Mouse (Mus musculus): ENCODE measurements at regions not wholly inside any gene's neighbourhood (a gene's known extent, or its start where the extent isn't known, plus 50 kb on each side); places are given as distances from the start of the nearest gene placed in this dataset.

DNA sequence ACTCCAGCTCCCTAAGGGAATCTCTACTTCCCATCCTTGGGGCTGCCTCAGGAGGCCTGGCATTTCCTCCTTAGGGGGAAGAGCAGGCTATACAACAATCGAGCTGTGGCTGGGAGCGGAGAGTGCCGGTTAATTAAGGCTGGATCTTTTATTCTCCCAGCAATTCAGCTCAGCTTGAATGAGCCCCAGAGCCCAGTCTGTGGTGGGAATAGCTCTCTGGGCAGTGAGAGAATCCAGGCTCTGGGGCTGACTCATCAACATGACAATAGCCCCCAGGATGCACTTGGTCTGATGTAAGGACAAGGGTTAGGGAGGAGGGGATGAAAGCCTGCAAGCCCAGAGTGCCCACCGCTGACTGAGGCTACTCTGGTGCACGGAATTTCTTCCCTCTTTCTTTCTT, 280.2 kb upstream of the Sox9 start:
- DNase-seq, result no peak

DNA sequence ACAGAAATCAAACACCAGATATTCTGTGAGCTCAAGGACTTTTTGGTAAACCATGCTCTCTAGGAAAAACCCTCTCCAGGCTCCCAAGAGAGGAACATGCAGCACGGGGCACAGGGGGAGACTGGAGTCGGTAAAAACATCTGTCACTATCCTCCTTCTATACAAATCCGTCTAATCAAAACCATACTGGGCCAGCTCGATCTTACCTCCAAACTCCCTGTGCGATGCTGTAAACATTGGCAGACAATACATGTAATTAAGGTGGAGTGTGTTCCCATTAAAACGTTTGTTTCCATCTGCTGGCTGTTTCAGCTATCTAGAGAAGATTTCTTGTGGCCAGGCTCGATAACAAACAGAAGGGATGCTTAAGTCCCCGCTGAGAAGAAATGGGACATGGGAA, 262.9 kb upstream of the Sox9 start:
- no peak for DNase-seq

DNA sequence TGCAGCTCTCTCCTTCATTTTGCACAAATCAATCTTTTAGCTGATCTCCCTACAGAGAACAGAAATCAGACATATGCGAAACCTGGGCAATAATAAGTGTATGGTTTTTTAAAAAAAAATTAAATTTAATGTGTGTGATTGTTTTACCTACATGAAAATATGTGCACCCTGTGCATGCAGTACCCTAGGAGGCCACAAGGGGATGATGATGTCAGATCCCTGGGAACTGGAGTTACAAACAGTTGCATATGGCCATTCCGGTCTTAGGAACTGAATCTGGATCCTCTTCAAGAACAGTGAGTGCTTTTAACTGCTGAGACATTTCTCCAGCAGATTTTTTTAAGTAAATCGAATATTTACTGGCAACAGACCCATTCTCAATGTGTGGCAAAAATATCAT, 257.0 kb upstream of the Sox9 start:
- DNase-seq, result no peak

DNA sequence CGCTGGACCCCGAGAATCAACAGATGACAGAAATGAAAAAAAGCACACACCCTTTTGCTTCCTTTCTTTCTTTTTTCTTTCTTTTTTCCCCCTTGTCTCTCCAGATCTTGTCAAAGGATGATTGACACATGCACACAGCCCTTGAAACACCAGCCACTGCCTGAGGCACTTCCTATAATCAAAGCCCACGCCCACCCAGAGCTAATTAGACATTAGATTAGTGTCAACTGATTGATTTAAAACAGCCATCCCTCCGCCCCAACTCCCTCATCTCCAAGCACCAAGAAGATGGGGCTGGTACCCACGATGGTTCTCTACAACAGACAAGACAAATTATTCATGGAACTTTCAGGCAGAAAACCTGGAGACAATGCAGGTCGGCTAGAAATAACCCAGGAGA, 239.5 kb upstream of the Sox9 start:
- DNase-seq, result no peak

DNA sequence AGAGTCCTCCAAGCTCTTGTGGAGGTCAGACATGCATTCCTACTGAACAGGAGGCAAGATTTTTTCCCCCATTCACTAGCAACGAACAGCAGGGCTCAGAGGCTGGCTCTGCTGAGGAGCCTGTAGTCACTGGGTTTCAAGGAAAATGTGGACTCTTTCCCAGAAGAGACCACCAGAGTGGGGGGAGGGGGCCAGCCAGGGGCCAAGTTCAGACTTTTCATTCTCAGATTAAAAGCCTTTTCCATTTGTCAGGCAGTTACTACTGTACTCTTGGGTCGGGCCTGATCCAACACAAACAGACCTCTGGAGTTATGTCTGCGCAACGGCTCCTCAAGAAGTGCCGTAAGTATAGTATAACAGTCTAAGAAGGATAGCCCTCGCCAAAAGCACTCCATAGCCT, 238.6 kb upstream of the Sox9 start:
- DNase-seq, result no peak

DNA sequence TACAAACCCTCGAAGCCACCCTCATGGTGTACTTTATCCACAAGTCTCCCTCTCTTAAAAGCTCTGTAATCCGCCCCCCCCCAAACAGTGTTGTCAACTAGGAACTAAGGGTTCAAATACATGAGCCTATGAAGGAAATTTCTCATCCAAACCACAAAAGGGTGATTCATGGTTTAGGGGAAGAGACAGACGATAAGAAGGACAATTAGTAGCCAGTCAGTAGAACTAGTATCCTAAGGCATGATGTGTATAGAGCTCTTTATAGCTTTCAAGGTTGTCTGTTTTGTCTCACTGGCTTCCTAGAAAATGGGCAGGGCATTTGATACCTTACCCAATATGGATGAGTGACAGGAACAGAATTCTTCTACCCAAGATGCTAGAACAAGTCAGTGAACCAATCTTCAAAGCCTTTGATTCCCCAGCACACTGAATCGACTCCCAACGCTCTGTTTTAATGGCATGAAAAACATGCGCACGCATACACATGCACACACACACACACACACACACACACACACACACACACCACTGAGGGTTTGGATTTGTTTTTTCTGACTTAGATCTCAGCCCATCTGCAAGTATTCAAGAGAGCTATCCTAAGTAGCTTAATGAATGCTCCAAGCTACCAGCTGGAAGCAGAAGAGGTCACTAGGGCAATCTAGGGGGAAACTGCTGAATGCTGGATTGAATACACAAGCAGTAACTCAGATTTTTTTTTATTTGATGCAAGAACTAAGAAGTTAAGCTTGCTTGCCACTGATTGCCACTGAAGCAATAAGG, 236.6 kb upstream of the Sox9 start:
- DNase-seq, result no peak

DNA sequence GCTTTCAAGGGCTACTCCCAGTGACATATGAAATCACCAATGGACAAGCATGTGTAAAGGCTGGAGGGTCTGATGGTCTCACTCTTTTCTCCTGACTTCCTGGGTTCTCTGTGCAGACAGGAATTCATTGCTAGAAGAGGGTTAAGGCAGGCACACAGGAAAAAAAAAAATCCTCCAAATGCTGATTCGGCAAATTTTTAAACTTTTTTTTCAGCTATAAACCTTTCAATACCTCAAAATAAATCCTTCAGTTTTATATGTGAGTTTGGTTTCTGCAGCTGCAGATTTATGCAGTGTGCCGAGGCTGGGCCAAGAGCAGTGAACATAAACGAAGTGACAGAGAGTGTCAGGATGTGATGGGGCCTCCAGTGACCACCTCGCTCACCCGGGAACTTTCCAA, 235.9 kb upstream of the Sox9 start:
- no peak for DNase-seq

DNA sequence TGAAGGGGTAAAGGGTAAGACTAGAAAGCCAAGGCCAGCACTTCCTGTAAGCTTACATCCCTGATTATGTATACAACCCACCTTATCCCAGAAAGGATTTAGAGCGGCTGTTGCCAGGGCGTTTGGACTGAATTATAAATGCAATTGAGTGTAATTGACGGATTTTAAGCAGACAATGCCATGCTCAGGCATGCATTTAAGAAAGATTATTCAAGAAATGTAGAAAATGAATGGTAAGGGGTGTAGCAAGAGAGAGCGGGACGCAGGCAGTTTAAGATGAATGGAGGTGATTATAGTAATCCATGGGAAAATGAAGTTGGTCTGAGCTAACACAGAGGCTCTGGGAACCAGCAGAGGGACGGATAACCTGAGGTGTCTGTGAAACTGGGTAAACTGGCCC, 229.2 kb upstream of the Sox9 start:
- no peak for DNase-seq

DNA sequence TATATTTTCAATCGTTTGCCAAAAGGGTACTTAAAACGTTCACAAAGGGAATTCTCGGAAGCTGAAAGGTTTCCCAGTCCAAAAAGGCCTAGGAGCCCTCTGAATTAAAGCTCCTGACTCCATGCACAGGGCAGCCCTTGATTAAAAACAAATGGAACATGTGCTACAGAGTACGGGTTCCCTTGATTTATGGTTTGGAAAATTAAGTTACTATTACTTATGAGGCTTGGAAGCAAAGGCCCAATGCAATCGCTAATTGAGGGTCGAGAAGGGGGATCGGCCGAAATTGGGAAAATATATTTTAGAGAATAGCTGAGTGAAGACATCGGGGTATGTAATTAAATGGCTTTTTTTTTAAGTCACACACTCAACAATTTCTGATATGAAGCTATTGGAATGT, 219.0 kb upstream of the Sox9 start:
- no peak for DNase-seq

DNA sequence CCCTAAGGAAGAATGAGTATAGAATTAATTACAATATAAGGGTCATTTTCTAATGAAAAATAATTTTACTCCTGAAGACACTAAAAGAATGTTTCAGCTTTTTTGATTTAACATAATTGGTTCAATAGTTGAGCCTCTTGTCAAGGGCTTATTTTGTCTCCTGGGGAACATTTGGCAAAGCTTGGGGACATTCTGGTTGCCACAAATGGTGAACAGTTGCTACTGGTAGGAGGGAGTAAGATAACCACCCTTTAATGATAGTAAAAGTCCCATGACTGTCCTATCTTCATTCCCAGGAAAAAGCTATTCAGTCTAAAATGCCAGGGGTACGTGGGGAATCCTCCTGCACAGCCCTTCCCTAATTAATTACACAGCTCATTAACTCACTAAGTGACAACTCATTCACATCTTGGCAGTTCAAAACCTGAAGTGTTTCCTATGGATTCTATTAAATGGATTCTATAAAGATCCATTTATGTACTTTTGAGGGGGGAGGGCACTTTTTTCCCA, 217.3 kb upstream of the Sox9 start:
- DNase-seq, result no peak

DNA sequence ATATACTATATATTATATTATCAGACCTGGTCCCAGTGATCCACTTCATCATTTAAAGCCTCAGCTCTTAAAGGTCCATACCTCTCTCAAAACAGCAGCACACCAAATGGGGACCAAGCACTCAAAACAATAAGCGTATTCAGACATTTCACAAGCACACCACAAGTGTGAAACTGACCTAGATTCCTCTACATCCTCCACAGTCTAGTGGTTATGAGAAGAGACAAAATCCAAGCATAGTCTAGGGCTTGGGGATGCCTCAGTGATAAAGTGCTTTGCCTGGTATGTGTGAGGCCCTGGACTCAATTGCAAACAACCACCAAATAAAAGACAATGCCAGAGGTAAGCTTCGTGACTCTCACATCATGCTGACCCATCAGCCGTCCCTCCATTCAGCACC, 216.0 kb upstream of the Sox9 start:
- DNase-seq, result no peak

DNA sequence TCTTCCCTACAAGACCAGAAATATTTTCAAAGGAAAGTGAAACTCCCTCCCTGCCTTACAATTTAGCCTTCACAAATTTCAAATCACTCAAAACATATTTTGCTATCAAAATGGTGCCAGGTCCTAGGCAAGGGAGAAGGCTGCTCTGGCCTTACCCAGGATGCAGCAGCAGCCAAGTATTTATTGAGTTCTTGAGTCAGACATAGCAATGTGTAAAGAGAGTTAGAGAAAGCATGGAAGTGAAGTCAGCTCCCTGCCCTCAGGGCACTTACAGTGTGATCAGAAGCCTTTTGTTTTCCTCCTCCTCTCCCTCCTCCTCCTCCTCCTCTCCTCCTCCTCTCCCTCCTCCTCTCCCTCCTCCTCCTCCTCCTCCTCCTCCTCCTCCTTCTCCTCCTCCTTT, 194.6 kb upstream of the Sox9 start:
- DNase-seq, result no peak

DNA sequence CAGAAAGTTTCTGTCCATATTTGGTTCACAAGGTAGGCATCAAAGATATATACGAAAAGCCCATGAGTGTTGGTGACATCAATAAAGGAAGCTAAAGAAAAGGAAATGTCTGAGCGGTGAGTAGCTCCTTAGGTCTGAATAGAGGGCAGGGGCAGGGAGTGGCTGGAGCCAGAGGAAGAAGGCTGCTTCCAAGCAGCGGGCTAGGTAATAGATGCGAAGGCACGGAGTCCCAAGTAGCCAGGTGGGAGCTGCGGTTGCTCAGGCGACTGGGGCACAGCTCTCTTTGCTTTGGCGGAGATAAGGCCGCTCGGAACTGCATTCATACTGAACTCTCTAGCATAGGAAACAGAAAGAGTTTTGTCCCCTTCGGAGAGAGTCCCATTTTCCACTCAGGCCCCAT, 193.9 kb upstream of the Sox9 start:
- DNase-seq, result no peak

DNA sequence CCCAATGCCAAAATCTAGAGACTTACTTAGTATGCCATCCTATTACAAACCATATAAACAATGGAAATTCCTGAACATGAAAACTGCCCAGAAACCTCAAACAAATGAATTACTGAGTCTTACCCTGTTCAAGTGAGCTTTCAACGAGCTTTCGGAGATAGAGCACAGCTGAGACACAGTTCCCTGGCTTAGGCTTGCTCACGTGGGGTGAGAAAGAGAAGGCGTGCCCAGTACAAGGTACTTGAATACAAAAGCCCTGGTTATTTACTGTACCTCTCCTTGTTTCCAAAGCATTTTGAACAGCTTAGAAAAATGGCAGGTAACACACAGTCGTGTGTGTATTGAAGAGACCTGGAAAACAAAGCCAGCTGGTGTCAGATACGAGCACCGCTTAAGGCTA, 191.8 kb upstream of the Sox9 start:
- no peak for DNase-seq

DNA sequence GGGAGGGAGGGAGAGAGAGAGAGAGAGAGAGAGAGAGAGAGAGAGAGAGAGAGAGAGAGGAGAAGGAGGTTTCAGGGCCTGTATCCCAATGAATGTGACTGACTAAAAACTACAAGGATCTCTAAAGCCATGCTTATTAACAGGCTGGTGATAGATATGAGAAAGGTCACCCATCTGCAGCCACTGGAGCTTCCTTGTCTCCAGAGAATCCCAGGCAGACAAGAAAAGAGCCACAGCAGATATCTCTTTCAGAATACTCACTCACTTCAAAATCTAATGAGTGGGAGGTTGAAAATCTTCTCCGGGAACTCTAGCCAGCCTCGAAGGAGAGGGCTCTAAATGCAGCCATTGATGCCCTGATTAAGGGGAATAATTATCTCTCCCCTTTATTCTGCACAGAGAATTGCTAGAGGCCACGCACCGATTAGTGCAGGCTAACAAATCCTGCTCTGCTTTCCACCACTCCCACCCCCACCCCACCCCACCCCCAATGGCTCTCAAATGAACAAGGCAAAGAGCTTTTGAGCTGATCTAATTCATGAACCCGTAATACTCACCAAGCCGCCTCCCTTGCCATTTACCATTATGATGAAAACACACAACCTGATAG, 189.5 kb upstream of the Sox9 start:
- no peak for DNase-seq

DNA sequence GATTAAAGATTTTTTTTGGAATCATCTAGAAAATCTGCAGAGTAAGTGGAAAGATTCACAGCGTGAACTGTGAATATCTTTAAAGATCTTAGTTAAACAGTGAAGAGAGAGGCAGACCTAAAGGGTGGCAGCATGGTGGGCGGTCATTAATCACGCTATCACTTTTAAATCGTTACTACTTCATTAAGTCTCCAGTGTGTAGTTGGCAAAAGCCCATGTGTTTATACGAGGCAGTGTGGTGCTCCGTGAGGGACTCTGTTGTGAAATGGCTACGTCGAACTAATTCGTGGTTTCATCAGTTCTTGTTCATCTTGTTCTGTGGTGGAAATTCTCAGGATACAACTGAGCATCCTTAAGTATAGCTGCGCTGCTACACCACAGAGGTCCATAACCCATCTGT, 188.2 kb upstream of the Sox9 start:
- DNase-seq, result no peak

DNA sequence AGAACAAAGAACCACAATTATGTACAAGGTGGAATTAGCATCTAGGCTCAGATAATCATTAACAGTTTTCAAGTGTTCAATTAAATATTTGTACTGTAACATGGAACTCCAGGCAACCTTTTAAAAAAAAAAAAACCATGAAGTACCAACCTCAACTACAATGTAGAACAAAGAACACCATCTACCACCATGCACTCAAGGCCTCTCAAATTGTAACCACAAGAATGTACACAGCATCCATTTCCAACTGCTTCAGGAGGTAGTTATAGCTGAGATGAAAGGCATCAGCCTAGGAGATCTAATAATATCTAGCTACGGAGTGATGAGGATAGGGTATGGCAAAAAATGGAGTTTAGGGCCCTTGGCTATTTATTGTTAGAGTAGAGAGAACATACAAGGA, 174.7 kb upstream of the Sox9 start:
- no peak for DNase-seq

DNA sequence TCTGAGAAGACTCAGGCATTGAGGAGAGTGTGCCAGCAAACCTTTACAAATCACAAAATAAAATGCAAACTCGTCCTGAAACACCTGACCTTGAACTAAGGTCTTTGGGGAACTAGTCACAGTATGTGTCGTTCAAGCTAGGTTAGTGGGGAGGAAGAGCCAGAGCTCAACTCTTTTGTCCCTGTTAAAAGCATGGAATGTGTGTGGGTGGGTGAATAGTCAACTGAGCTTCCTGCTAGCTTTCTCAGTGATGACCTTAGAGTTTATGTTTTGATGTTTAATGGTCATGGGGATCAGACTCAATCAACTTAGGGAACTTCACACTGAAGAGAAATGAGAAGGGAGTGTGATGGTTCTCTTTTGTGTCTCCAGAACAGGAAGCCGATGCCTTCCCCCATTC, 172.7 kb upstream of the Sox9 start:
- no peak for DNase-seq

DNA sequence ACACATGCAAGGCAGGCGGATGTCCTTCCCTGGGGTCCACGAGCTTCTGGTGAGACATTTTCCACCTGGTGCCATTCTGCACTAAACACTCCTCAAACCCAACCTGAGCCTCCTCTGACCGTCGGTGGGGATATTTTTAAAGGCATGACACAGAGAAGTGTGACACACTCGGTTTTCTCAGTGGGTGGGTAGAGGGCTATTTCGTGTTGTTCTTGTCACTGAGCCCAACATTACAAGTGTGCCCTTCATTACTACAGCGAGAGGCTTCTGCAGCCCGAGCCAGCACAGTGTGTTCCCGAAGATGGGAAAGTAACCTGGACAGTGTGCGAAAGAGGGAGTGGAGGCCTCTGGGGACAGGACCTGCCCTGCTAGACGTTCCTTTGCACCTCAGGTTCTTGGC, 171.0 kb upstream of the Sox9 start:
- no peak for DNase-seq

DNA sequence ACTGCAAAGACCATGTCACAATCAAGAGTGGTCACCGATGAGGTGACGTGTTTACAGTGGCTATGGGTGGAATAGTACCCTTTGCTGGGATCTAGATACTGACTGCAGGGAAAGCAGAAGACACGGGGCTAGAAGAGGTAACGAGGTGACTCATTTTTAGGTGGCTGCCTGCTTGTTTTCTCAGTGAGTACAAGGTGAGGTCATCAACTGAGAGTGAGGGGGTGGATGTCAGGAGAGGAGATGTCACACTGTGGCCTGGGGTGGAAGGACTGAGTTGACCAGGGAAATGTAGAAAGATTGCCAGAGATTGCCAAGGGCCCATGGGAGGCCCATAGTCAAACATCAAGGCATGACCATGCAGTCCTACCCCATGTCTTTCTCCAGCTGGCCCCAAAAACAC, 166.4 kb upstream of the Sox9 start:
- DNase-seq, result no peak

DNA sequence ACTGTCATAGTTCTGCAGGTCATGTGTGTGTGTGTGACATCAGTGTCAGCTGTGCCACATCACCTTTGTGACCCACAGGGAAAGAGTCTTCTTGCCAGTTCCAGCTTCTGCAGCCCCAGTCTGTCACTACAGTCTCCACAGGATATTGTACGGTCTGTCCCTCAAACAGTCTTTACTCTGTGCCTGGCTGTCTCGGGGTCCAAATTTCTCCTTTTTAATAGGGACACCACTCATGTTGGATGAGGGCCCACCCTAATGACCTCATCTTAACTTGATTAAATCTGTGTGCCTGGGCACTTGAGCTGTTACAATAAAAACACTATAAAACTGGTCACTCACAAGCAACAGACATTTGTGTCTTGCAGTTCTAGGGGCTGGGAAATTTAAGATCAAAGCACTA, 165.1 kb upstream of the Sox9 start:
- DNase-seq, result no peak

DNA sequence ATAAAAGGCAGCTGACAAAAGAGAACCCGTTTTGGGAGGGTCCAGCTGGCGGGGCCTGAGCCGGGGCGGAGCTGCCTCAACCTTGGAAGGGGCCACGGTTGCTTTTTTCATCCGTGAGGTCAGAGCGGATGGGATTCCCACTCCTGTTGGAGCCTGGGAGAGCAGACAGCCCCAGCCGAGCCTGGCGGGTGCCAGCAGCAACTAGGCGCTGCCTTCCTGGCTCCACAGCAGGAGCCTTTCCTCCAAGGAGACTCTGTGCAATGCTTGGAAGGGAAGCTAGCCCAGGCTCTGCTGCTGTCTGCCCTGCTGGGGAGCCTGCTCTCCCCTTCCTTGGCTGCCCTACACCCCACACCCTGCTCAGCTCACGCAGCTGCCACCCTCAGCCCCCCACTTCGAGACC, 161.1 kb upstream of the Sox9 start:
- DNase-seq, result no peak

DNA sequence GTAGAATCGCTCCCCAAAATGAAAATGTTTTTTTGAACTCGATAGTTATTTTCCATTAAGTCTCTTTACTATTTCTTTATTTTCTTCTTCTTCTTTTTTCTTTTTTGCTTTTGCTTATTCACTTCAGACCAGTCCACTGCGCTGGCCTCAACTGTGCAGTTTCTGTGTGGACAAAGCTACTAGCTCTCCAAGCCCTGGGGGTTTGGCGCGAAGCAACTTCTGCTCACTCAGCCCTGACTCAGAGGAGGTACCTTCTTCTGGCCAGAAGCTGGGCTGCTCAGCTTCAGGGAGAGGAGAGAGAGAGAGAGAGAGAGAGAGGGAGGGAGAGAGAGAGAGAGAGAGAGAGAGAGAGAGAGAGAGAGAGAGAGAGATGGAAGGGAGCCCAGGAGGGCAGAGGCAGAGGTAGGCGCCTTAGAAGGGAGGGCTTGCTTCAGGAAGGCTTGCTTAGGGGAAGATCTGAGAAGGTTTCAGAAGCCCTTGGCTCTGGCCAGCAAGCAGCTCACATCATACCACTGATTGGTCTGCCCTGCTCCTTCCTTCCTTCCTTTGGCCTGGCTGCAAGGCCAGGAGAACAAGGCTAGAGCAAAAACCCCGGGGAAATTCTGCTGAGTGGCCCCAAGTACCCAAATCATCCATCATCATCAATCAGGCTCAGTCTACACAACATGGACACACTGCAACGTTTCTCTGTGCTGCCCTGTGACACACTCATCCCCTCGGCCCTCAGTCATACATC, 160.5 kb upstream of the Sox9 start:
- DNase-seq, result no peak

DNA sequence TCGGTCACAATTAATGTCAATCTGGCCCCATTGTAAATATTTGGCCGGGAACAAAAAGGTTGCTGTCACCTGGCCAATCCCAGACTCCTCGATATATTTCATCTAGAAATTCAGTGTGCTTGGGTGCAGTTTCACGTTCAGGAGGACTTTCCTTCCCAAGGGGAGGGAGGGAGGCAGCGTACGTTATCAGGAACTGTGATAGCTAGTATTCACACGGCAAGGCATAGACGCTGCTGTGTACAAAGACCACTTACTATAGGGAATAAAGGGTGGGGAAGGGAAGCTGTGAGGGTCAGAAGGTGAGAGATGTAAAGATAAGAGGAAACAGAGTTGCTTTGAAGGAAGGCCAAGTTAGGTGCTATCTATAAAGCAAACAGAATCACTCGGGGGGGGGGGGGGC, 132.7 kb upstream of the Sox9 start:
- no peak for DNase-seq

Measured in thymus, postnatal 4 days (tissue).